Mouse (Mus musculus) macrophage (primary cell): ENCODE data around the gene Bcl7c. TPM values are rescaled to one million over a fixed set of nuclear protein-coding genes. Genes with fewer than 3 reads are reported as not detected.

Source experiments
- H3K27ac ChIP-seq: fragments of 350-480 bp; formaldehyde crosslinking; 2 replicates; pipeline ENCODE4 v1.9.0; 2021
- H3K36me3 ChIP-seq: fragments of 350-480 bp; formaldehyde crosslinking; 2 replicates; pipeline ENCODE4 v1.9.0; 2021; ENCODE audit errors: inconsistent target
- H3K4me3 ChIP-seq: fragments of 350-480 bp; formaldehyde crosslinking; 2 replicates; pipeline ENCODE4 v1.9.0; 2021; ENCODE audit errors: inconsistent target
- H3K79me2 ChIP-seq: fragments of 350-480 bp; formaldehyde crosslinking; 2 replicates; pipeline ENCODE4 v1.9.0; 2021; ENCODE audit errors: inconsistent target
- WGBS: methylation state at CpG from one replicate; pipeline ENCODE4 v1.1.7; 2026; ENCODE audit warnings: inconsistent platforms; ENCODE audit not compliant: missing documents; 5-methylcytosine and 5-hydroxymethylcytosine counted together
- polyA plus RNA-seq: library from polyadenylated mRNA; stranded (reverse); fragments of 250-400 nt; gene quantifications from 3 replicates; pipeline ENCODE4 v1.2.4, GENCODE M21; 2018; ENCODE audit warnings: inconsistent platforms
- total RNA-seq, 78 experiments: library from RNA; depleted of rRNA; stranded (reverse); fragments of 250-400 nt; gene quantifications; 1 replicate in 9 of 78; 2 replicates in 24 of 78; 3 replicates in 43 of 78; 4 replicates in 2 of 78; pipeline ENCODE4 v1.2.4; 2018; ENCODE audit warnings: inconsistent platforms in 56 of 78

Gene Bcl7c
- total RNA-seq (2018; cell fraction: chromatin; rRNA removed): 10 to 100 TPM in 18 of 26 experiments, 1 to 10 TPM in 8; 4.9 to 29.6 (median 11.9) TPM
- 10 to 100 TPM; 16.8 to 50.4 (median 30.5) TPM for total RNA-seq (2018; cell fraction: cytosol; rRNA removed)
- 10 to 100 TPM in 21 of 26 experiments, 1 to 10 TPM in 5; 7.8 to 33.2 (median 14.5) TPM for total RNA-seq (2018; cell fraction: nucleus; rRNA removed)
- 16.0 to 37.5 TPM (median 23.3 TPM) in 3 replicates for polyA plus RNA-seq

DNA sequence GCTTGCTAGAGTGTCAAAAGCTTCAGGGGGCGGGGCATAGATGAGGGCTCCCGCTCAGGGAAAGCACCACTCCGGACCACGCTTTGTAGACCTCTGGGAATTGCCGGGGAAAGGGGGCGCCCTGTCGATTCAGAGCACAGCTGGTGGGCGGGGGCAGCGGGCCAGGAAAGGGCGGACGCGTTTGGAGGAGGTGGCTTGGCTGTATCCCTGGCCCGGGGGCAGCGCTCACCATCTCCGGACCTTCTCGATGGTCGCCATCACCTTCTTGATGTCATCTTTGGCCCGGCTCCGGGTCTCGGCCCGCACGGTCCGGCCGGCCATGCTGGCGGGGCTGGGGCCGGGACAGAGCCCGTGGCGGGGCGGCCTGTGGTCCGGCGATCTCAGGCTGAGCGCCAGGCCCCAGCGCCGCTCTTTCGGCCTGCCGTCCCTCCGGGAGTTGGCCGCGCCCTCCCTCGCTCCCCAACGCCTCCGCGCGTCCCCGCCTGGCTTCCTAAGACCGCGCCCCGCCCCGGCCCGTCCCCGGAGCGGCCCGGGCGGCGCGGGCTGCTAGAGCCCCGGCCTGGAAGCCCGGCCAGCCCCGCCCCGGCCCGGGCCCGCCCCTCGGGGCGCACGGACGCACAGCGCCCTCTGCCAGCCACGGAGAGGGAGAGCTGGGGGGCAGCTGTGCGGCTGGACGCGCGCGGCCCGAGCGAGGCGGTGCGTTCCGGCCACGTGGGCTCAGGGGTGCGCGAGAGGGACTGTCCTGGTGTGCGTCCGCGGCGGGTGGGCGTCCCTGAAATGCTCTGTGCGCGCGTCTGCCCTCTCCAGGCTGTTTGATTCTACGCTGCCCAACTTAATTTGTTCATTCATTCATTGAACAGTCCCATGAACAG lies at the start of gene Bcl7c:
Bcl7c (minus strand) TSS at position 727 of the 872 bp plus-strand sequence.
- Histone ChIP-seq H3K36me3 (peaks cover 4% of the 10 kb centered on the region; the same call in 1 of the 2 replicates), H3K27ac (no peak within 1 kb of the TSS), H3K4me3 (peak within 1 kb of the TSS; percentile 44), H3K79me2 (no peaks in the 10 kb centered on the region)
- WGBS: 2% methylated on average over 86 of the region's 90 CpGs

DNA sequence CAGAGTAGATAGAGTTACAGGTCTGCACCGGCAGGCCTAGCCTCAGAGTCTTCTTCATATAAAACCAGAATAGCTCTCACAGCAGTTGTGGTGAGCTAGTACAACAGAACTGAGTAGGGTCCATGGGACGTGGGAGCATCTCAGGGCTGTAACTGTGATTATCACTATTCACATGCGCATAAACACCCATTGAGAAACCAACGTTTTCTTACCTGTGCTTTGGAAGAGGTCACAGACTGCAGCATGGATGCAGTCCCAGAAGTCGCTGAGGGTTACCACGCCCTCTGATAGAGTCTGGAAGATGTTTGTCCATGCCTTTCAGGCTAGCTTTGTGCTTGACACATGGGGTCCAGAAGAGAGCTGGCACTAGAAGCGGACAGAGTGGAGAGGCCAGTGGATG lies 45.0 kb upstream of the Bcl7c start:
- Histone ChIP-seq H3K27ac (no peak overlapping the region), H3K36me3 (peaks cover 36% of the 10 kb centered on the region; the same call in 1 of the 2 replicates), H3K4me3 (no peak overlapping the region), H3K79me2 (no peaks in the 10 kb centered on the region)
- 91% methylated on average over 7 of the region's 7 CpGs for WGBS

DNA sequence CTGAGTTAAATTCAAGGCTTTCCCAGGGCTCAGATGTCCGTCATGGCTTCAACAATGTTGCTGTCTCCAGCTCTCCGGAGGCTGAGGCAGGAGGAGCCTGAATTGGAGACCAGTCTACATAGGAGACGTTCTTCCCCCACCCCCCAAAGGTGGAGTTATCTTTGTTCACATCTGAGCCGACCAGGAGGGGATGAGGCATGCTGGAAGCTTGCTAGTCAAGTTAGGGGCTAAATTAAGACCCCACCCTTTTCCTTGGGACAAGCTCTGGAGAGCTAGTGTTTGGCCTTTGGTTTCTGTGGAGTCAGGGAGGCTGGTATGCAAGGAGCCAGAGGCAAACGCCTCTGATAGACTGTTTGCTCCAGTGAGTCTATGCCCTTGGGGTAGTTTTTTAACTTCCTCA lies 44.4 kb upstream of the Bcl7c start:
- no peak overlapping the region for H3K27ac ChIP-seq
- no peaks in the 10 kb centered on the region for H3K79me2 ChIP-seq
- peaks cover 36% of the 10 kb centered on the region; the same call in 1 of the 2 replicates for H3K36me3 ChIP-seq
- H3K4me3 ChIP-seq: no peak overlapping the region
- WGBS: 82% methylated on average over 4 of the region's 5 CpGs

DNA sequence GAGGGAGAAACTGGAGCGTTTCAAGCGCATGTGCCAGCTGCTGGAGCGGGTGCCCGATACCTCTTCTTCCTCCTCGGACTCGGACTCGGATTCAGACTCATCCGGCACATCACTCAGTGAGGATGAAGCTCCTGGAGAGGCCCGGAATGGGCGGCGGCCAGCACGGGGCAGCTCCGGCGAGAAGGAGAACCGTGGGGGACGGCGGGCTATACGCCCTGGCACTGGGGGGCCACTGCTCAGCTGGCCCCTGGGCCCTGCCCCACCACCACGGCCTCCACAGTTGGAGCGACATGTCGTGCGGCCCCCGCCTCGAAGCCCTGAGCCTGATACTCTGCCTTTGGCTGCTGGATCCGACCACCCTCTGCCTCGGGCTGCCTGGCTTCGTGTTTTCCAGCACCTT lies 43.3 kb upstream of the Bcl7c start:
- no peak overlapping the region for H3K27ac ChIP-seq
- 93% methylated on average over 26 of the region's 27 CpGs for WGBS
- H3K79me2 ChIP-seq: no peaks in the 10 kb centered on the region
- no peak overlapping the region for H3K4me3 ChIP-seq
- peaks cover 36% of the 10 kb centered on the region; the same call in 1 of the 2 replicates for H3K36me3 ChIP-seq

DNA sequence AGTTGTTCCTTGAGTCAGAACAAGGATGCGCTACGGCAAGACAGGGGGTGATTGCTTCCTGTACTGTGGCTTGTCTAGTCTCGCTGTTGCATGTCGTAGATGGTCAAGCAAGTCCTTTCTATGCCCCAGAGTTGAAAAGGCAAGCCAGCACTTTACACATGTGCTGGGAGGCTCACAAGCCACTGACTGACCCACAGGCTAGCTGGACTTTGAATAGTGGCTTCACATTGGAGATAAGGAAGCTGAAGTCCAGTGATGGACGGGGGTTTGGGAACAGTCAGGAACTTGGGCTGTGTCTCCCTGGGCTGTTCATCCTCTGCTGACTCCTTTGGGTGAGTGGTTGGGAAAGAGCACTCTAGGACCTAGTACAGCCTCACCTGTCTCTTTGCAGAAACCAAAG lies 42.9 kb upstream of the Bcl7c start:
- H3K4me3 ChIP-seq: no peak overlapping the region
- 96% methylated on average over 5 of the region's 5 CpGs for WGBS
- H3K36me3 ChIP-seq: peaks cover 36% of the 10 kb centered on the region; the same call in 1 of the 2 replicates
- no peak overlapping the region for H3K27ac ChIP-seq
- H3K79me2 ChIP-seq: no peaks in the 10 kb centered on the region

DNA sequence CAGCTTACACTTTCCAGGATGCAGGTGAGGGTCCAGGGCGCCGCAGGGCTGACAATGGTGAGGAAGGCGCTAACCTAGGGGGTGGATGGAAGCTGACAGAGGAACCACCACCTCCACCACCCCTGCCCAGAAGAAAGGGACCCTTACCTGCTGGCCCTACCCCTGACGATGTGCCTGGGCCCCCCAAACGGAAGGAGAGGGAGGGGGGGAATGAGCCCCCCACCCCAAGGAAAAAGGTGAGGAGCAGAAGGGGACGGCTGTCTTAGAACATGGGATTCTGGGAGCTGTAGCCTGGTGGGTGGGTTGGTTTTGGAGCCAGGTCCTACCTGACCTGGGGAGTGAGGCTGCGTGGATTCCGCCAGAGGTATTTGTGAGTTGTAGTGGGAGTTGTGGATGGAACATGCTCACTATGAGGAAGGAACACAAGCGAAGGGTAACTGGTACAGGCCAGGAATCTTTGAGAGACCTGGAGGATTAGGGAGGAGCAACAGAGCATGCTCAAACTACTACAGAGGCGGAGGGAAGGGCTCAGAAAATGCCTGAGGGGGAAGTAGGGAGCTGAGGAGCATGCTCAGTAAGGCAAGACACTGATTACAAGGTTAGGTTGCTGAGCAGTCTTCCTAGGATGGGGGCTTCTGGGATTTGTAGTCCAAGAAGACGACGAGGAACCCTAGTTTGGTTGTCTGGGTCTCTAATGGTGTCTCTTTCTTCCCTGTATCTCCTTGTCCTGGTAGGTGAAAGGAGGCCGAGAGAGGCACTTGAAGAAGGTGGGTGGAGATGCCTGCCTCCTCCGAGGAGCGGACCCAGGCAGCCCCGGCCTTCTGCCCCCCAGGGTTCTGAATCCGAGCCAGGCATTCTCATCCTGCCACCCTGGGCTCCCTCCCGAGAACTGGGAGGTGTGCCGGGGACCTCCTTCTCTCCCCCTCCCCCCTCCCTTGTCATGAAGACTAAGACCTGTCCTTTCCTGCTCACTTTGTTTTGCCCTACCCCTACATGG lies 41.7 kb upstream of the Bcl7c start:
- 89% methylated on average over 18 of the region's 19 CpGs for WGBS
- no peak overlapping the region for H3K27ac ChIP-seq
- H3K79me2 ChIP-seq: no peaks in the 10 kb centered on the region
- H3K36me3 ChIP-seq: peaks cover 36% of the 10 kb centered on the region; the same call in 1 of the 2 replicates
- H3K4me3 ChIP-seq: no peak overlapping the region

DNA sequence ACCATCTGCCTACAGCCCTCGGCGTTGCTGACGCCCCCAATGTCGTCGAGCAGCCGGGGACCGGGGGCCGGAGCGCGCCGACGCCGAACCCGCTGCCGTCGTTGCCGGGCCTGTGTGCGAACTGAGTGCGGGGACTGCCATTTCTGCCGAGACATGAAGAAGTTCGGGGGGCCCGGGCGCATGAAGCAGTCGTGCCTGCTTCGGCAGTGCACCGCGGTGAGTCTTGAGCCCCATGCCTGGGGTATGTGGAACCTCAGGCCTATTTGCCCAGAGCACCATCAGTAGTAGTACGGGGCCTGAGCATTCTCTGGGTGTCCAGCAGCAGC lies 39.5 kb upstream of the Bcl7c start:
- H3K36me3 ChIP-seq: peaks cover 21% of the 10 kb centered on the region; the same call in 1 of the 2 replicates
- no peaks in the 10 kb centered on the region for H3K79me2 ChIP-seq
- no peak overlapping the region for H3K27ac ChIP-seq
- H3K4me3 ChIP-seq: no peak overlapping the region
- WGBS: 87% methylated on average over 19 of the region's 28 CpGs

DNA sequence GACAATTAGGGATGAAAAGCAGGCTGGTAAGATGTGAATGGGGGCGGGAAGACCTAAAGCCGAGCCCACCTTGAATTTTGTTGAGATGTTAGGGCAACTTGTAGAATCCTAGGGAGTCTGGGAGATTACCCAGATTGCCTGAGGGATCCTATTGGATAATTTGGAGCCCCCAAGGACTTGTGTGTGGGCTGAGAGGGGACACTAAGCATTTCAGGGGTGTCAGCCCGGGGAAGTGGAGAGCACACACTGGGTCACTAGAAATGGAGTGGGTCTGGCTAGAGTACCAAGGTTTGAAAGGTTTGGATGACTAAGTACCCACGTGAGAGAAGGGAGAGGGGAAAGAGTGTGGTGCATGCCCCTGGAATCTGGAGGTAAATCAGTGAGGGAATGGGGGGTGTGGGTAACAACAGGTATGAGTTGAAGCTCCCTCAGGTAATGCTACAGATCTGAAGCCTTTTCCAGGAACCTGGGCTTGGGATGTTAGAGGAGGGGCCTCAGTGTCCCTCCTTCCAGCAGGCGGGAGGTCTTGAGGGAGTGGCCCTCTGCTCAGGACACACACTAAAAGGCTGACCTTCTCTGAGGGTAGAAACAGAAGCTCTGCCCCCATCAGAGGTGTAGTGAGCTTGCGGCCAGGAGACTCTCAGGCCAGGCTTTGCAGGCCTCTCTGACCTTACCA lies 39.0 kb upstream of the Bcl7c start:
- Histone ChIP-seq H3K27ac (no peak overlapping the region), H3K36me3 (peaks cover 21% of the 10 kb centered on the region; the same call in 1 of the 2 replicates), H3K79me2 (no peaks in the 10 kb centered on the region), H3K4me3 (no peak overlapping the region)
- 92% methylated on average over 6 of the region's 6 CpGs for WGBS

DNA sequence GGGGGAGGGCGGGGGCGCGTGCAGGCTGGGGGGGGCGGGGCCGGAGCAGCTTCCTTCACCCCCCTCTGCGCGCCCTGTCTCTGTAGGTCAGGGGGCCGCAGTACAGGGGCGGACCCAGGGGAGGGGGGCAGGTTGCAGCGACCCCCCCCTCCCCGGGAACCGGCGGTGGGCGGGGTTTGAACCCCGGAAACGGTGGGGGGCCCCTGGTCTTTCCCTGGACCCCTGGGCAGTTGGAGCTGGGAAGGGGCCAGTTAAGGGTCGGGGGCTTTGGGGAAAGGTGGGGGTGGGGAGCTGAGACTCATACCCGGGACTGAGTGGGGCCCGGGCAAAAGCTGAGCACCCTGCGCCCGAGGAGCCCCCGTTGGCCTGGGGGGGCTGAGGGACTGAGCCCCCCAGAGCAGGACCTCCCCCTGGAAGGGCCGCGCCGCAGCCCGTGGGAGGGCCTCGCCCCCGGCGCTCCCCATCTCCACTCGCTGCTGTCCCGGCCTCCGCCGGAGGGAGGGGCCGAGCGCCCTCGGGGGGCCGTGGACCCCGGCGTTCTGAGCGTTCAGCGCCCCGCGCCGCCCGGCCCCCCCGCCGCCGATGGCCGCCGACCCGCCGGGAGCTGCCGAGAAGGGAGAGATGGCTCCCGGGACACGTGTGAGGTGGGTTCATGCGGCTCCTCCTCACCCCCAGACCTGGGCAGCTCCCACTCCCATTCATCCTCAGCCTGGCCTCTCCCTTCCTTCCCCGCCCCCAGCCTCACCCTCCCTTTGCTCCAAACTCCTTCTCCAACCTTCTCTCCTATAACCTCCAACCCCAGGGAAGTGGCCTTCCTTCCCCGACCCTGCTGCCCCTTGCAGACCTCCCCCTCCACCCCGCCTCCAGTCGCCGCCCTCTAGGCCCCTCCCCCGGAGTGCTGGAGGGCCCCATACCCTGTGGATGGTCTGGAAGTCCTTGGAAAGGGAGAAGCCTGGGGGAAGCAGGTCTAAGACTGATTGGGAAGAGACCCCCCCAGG lies 38.1 kb upstream of the Bcl7c start:
- Histone ChIP-seq H3K4me3 (peak overlapping the region; percentile 77), H3K79me2 (no peaks in the 10 kb centered on the region), H3K36me3 (peaks cover 20% of the 10 kb centered on the region; the same call in 1 of the 2 replicates), H3K27ac (no peak overlapping the region)
- WGBS: 6% methylated on average over 57 of the region's 62 CpGs

DNA sequence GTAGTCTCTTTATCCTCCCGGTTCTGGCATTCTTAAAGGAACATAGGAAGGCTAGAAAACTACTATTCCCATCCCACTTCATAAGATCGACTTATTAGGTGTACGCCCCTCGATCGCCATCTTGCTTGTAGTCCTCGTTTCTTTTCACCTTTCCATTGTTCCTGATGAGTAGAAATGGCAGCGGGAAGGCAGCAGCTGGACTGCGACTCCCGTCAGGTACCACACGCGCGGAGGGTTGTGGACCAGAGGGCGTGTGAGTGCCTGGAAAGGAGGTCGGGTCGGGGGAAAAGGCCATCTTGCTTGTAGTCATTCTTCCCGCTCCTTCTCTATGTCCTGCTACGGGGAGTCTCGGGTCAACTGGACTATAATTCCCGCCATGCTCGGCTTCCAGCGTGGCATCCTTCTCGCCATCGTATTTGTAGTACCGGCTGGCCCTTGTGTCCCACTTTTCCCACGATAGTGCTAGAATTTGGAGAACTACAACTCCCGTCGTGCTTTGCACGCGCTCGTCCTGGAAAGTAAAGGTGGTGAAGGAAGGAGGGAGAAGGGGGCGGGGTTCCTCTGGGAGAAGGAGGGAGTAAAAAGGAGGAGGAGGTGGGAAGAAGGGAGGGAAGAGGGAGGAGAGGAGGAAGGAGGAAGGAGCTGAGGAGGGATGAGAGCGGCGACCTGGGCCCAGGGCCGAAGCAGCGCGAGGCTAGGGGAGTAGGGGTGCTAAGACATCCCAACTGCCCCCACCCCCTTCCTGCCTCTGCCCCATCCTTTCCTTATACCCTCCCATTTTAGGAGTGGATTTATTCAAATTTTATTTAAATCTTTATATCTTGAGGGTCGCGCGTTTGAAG lies 37.1 kb upstream of the Bcl7c start:
- H3K27ac ChIP-seq: peak overlapping the region; percentile 77
- under 1% methylated on average over 39 of the region's 39 CpGs for WGBS

DNA sequence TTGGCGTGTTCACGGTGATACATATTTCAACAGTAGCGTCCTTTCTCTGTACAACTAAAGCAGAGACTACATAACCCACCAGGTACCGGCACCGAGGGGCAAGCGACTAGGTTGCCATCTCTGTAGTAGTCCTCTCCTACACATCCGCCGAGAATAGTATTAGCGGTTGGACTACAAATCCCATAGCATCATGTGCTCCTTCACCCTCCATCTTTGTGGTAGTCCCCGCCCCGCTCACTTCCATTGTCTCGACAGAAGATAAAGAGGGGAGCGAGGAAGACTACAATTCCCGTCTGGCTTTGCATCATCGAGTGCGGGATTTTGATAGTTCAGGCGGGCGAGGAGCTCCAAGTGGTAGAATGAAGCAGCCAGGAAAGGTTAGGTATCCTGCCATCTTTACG lies 36.5 kb upstream of the Bcl7c start:
- Histone ChIP-seq H3K79me2 (no peaks in the 10 kb centered on the region), H3K27ac (peak overlapping the region; percentile 77), H3K36me3 (peaks cover 6% of the 10 kb centered on the region; the same call in 1 of the 2 replicates), H3K4me3 (peak overlapping the region; percentile 77)
- WGBS: 0% methylated on average over 19 of the region's 19 CpGs

More for the DNA sequence above, 37.1 kb upstream of the Bcl7c start:
- peaks cover 12% of the 10 kb centered on the region; the same call in 1 of the 2 replicates for H3K36me3 ChIP-seq
- peak overlapping the region; percentile 77 for H3K4me3 ChIP-seq
- no peaks in the 10 kb centered on the region for H3K79me2 ChIP-seq

DNA sequence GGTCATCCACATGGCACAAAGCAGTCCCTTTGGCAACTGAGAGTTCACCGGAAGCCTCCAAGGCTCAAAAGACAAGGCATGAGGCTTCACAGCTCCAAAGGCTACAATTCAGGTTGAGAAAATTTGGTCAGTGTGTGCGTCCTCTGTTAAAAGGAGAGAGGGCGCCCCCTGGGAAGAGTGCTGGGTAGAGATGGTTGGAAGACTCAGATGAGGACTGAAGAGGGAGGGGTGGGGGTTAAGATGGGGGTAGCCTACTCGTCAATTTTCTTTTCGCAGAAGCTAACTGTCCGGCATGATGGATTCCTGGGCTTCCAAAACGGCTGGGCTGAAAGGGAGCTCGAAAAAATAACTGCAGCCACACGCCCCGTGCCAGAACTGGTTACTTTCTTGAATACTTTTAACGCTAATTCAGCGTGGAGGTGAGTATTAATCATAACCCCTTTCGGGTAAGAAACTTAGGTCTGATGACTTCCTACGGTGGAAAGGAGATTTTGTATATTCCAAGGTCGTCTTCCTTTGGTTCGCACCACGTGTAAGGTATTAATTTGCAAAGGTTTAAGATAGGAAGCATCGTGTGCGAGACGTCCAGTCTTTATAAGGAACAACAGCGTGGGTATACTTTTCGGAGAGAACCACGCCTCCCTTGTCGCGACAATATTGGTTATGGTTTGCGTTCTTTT lies 35.8 kb upstream of the Bcl7c start, which contains the start of gene Fbxl19:
Fbxl19 (plus strand) TSS at position 178 of the 680 bp plus-strand sequence.
- Histone ChIP-seq H3K36me3 (no peaks in the 10 kb centered on the region), H3K4me3 (peak within 1 kb of the TSS; percentile 77)
- WGBS: 1% methylated on average over 23 of the region's 26 CpGs

More for the DNA sequence above, 35.8 kb upstream of the Bcl7c start, which contains the start of gene Fbxl19:
- H3K79me2 ChIP-seq: no peaks in the 10 kb centered on the region
- peak within 1 kb of the TSS; percentile 77 for H3K27ac ChIP-seq
